Mouse (Mus musculus): ENCODE measurements around the gene Rgs16. TPM values are rescaled to one million over a fixed set of nuclear protein-coding genes. Genes with fewer than 3 reads are reported as not detected.
A peak's percentile ranks its signal among the peaks of the same experiment; 100 is the strongest.

Gene Rgs16
- total RNA-seq, 2 experiments from 2014 or later, result 8.4 to 9.5 TPM

GRCm38 (mm10) chr1:153712633-153713032, 27.5 kb upstream of the Rgs16 start:
- DNase-seq (ENCODE audit: low spot score in 2 of 2), result no peak
- intact Hi-C loops (cut with DNase I), result no loop called here

- DNase-seq (ENCODE audit: low spot score in 2 of 2), result no peak
- intact Hi-C loops (cut with DNase I), result no loop called here
Observed at GRCm38 (mm10) chr1:153717990-153718389, 22.2 kb upstream of the Rgs16 start.

- no peak for DNase-seq (ENCODE audit: low spot score in 2 of 2)
- intact Hi-C loops (cut with DNase I), result no loop called here
Observed at GRCm38 (mm10) chr1:153720935-153721334, 19.2 kb upstream of the Rgs16 start.

- intact Hi-C loops (cut with DNase I), result no loop called here
- DNase-seq (ENCODE audit: low spot score in 2 of 2), result no peak
Observed at GRCm38 (mm10) chr1:153721565-153722310, 18.4 kb upstream of the Rgs16 start.

- DNase-seq (ENCODE audit: low spot score in 2 of 2), result no peak
- intact Hi-C loops (cut with DNase I), result no loop called here
Observed at GRCm38 (mm10) chr1:153723426-153723825, 16.7 kb upstream of the Rgs16 start.

GRCm38 (mm10) chr1:153726636-153727035, 13.5 kb upstream of the Rgs16 start:
- intact Hi-C loops (cut with DNase I), result no loop called here
- no peak for DNase-seq (ENCODE audit: low spot score in 2 of 2)

- intact Hi-C loops (cut with DNase I), result no loop called here
- DNase-seq (ENCODE audit: low spot score in 2 of 2), result no peak
Observed at GRCm38 (mm10) chr1:153729806-153730205, 10.3 kb upstream of the Rgs16 start.

- intact Hi-C loops (cut with DNase I), result no loop called here
- peak in 1 of 2 experiments; percentile 35 for DNase-seq (ENCODE audit: low spot score in 2 of 2)
Observed at GRCm38 (mm10) chr1:153730671-153731070, 9.5 kb upstream of the Rgs16 start.

- intact Hi-C loops (cut with DNase I), result no loop called here
- DNase-seq (ENCODE audit: low spot score in 2 of 2), result no peak
Observed at GRCm38 (mm10) chr1:153733181-153733580, 7.0 kb upstream of the Rgs16 start.

- no peak for DNase-seq (ENCODE audit: low spot score in 2 of 2)
- intact Hi-C loops (cut with DNase I), result no loop called here
Observed at GRCm38 (mm10) chr1:153734866-153735265, 5.3 kb upstream of the Rgs16 start.

GRCm38 (mm10) chr1:153736096-153736495, 4.1 kb upstream of the Rgs16 start:
- intact Hi-C loops (cut with DNase I), result no loop called here
- no peak for DNase-seq (ENCODE audit: low spot score in 2 of 2)

GRCm38 (mm10) chr1:153737101-153738085, 2.8 kb upstream of the Rgs16 start:
- DNase-seq (ENCODE audit: low spot score in 2 of 2), result no peak
- intact Hi-C loops (cut with DNase I), result no loop called here

- intact Hi-C loops (cut with DNase I), result loop anchor here (5.0 kb wide), 1 partner anchor 72 kb away; no protein-coding TSS in a partner anchor
- DNase-seq (ENCODE audit: low spot score in 2 of 2), result no peak
Observed at GRCm38 (mm10) chr1:153739437-153740015, 623 bp upstream of the Rgs16 start.

- intact Hi-C loops (cut with DNase I), result loop anchor here (5.0 kb wide), 1 partner anchor 74 kb away; no protein-coding TSS in a partner anchor
- DNase-seq (ENCODE audit: low spot score in 2 of 2), result no peak
Observed at GRCm38 (mm10) chr1:153740775-153741400, 739 bp downstream of the Rgs16 start.

- intact Hi-C loops (cut with DNase I), result loop anchor here (1.0 to 5.0 kb wide), 2 partner anchors 74 to 182 kb away; no protein-coding TSS in a partner anchor
- DNase-seq (ENCODE audit: low spot score in 2 of 2), result no peak
Observed at GRCm38 (mm10) chr1:153741551-153742316, 1.6 kb downstream of the Rgs16 start.

GRCm38 (mm10) chr1:153742374-153743155, 2.4 kb downstream of the Rgs16 start:
- DNase-seq (ENCODE audit: low spot score in 2 of 2), result peak in 1 of 2 experiments; percentile 70
- intact Hi-C loops (cut with DNase I), result loop anchor here (1.0 to 5.0 kb wide), 2 partner anchors 75 to 183 kb away; no protein-coding TSS in a partner anchor

- DNase-seq (ENCODE audit: low spot score in 2 of 2), result no peak
- intact Hi-C loops (cut with DNase I), result loop anchor here (1.0 to 5.0 kb wide), 2 partner anchors 101 to 189 kb away; no protein-coding TSS in a partner anchor
Observed at GRCm38 (mm10) chr1:153746119-153746670, 6.0 kb downstream of the Rgs16 start.
